Mouse (Mus musculus): ENCODE measurements around the gene Pck1. TPM values are rescaled to one million over a fixed set of nuclear protein-coding genes. Genes with fewer than 3 reads are reported as not detected.

Gene Pck1
- polyA plus RNA-seq, 1 experiment from 2014 or later, result not detected

GRCm38 (mm10) chr2:173177481-173177880 is 24.6 kb downstream of the Pck1 start:
- 88% methylated on average over 5 of the region's 5 CpGs for WGBS
- no peaks in the 10 kb centered on the region; the same call in 1 of the 2 replicates for H3K27me3 ChIP-seq (ENCODE audit: control insufficient read depth, insufficient read depth, low read length)
- H3K9me3 ChIP-seq (ENCODE audit: control insufficient read depth, low read length), result no peaks in the 10 kb centered on the region
- DNase-seq (ENCODE audit: low spot score) (no peak), ATAC-seq (ENCODE audit: low FRiP score) (no peak)
- peaks cover 22% of the 10 kb centered on the region for H3K4me1 ChIP-seq (replicated peaks; ENCODE audit: control insufficient read depth, insufficient read depth, low read length)
- no peak overlapping the region for H3K4me3 ChIP-seq (replicated peaks; ENCODE audit: low read length)
- no peak overlapping the region for H3K27ac ChIP-seq
- no peaks in the 10 kb centered on the region for H3K36me3 ChIP-seq (replicated peaks; ENCODE audit: control insufficient read depth, insufficient read depth)
- no peak overlapping the region for H3K4me2 ChIP-seq (replicated peaks)
- H3K9ac ChIP-seq, result no peak overlapping the region

- H3K4me1 ChIP-seq (replicated peaks; ENCODE audit: control insufficient read depth, insufficient read depth, low read length), result peaks cover 17% of the 10 kb centered on the region
- H3K36me3 ChIP-seq (replicated peaks; ENCODE audit: control insufficient read depth, insufficient read depth), result no peaks in the 10 kb centered on the region
- no peak overlapping the region for H3K9ac ChIP-seq
- H3K4me2 ChIP-seq (replicated peaks), result no peak overlapping the region
- 83% methylated on average over 8 of the region's 8 CpGs for WGBS
- no peak overlapping the region for H3K27ac ChIP-seq
- H3K27me3 ChIP-seq (ENCODE audit: control insufficient read depth, insufficient read depth, low read length), result no peaks in the 10 kb centered on the region; the same call in 1 of the 2 replicates
- DNase-seq (ENCODE audit: low spot score), result no peak
- ATAC-seq (ENCODE audit: low FRiP score), result no peak
- no peaks in the 10 kb centered on the region for H3K9me3 ChIP-seq (ENCODE audit: control insufficient read depth, low read length)
- H3K4me3 ChIP-seq (replicated peaks; ENCODE audit: low read length), result no peak overlapping the region
Measured at GRCm38 (mm10) chr2:173177951-173178350, 25.1 kb downstream of the Pck1 start.

GRCm38 (mm10) chr2:173179046-173179445 is 26.2 kb downstream of the Pck1 start:
- no peak overlapping the region for H3K4me3 ChIP-seq (replicated peaks; ENCODE audit: low read length)
- DNase-seq (ENCODE audit: low spot score), result no peak
- WGBS, result 87% methylated on average over 7 of the region's 7 CpGs
- H3K9me3 ChIP-seq (ENCODE audit: control insufficient read depth, low read length), result no peaks in the 10 kb centered on the region
- H3K9ac ChIP-seq, result no peak overlapping the region
- H3K4me1 ChIP-seq (replicated peaks; ENCODE audit: control insufficient read depth, insufficient read depth, low read length), result peaks cover 8% of the 10 kb centered on the region
- no peaks in the 10 kb centered on the region; the same call in 1 of the 2 replicates for H3K27me3 ChIP-seq (ENCODE audit: control insufficient read depth, insufficient read depth, low read length)
- no peak overlapping the region for H3K4me2 ChIP-seq (replicated peaks)
- no peak for ATAC-seq (ENCODE audit: low FRiP score)
- H3K27ac ChIP-seq, result no peak overlapping the region
- no peaks in the 10 kb centered on the region for H3K36me3 ChIP-seq (replicated peaks; ENCODE audit: control insufficient read depth, insufficient read depth)

GRCm38 (mm10) chr2:173180026-173180425 is 27.2 kb downstream of the Pck1 start:
- no peak overlapping the region for H3K27ac ChIP-seq
- ATAC-seq (ENCODE audit: low FRiP score) (no peak), DNase-seq (ENCODE audit: low spot score) (no peak)
- no peaks in the 10 kb centered on the region for H3K36me3 ChIP-seq (replicated peaks; ENCODE audit: control insufficient read depth, insufficient read depth)
- no peak overlapping the region for H3K4me2 ChIP-seq (replicated peaks)
- H3K4me3 ChIP-seq (replicated peaks; ENCODE audit: low read length), result no peak overlapping the region
- no peaks in the 10 kb centered on the region for H3K9me3 ChIP-seq (ENCODE audit: control insufficient read depth, low read length)
- WGBS, result 87% methylated on average over 4 of the region's 4 CpGs
- H3K4me1 ChIP-seq (replicated peaks; ENCODE audit: control insufficient read depth, insufficient read depth, low read length), result no peaks in the 10 kb centered on the region
- H3K9ac ChIP-seq, result no peak overlapping the region
- H3K27me3 ChIP-seq (ENCODE audit: control insufficient read depth, insufficient read depth, low read length), result no peaks in the 10 kb centered on the region; the same call in 1 of the 2 replicates

GRCm38 (mm10) chr2:173180721-173181388 is 28.0 kb downstream of the Pck1 start:
- Histone ChIP-seq H3K27me3 (ENCODE audit: control insufficient read depth, insufficient read depth, low read length) (no peaks in the 10 kb centered on the region; the same call in 1 of the 2 replicates), H3K4me3 (replicated peaks; ENCODE audit: low read length) (no peak overlapping the region), H3K9me3 (ENCODE audit: control insufficient read depth, low read length) (no peaks in the 10 kb centered on the region), H3K27ac (no peak overlapping the region), H3K4me2 (replicated peaks) (no peak overlapping the region), H3K36me3 (replicated peaks; ENCODE audit: control insufficient read depth, insufficient read depth) (no peaks in the 10 kb centered on the region), H3K9ac (no peak overlapping the region), H3K4me1 (replicated peaks; ENCODE audit: control insufficient read depth, insufficient read depth, low read length) (no peaks in the 10 kb centered on the region)
- 85% methylated on average over 11 of the region's 11 CpGs for WGBS
- no peak for DNase-seq (ENCODE audit: low spot score)
- ATAC-seq (ENCODE audit: low FRiP score), result no peak

GRCm38 (mm10) chr2:173181486-173181885 is 28.6 kb downstream of the Pck1 start:
- no peak for ATAC-seq (ENCODE audit: low FRiP score)
- H3K36me3 ChIP-seq (replicated peaks; ENCODE audit: control insufficient read depth, insufficient read depth), result no peaks in the 10 kb centered on the region
- no peak overlapping the region for H3K9ac ChIP-seq
- DNase-seq (ENCODE audit: low spot score), result no peak
- no peaks in the 10 kb centered on the region; the same call in 1 of the 2 replicates for H3K27me3 ChIP-seq (ENCODE audit: control insufficient read depth, insufficient read depth, low read length)
- H3K9me3 ChIP-seq (ENCODE audit: control insufficient read depth, low read length), result no peaks in the 10 kb centered on the region
- no peak overlapping the region for H3K4me3 ChIP-seq (replicated peaks; ENCODE audit: low read length)
- no peak overlapping the region for H3K4me2 ChIP-seq (replicated peaks)
- H3K27ac ChIP-seq, result no peak overlapping the region
- H3K4me1 ChIP-seq (replicated peaks; ENCODE audit: control insufficient read depth, insufficient read depth, low read length), result no peaks in the 10 kb centered on the region
- 76% methylated on average over 4 of the region's 5 CpGs for WGBS

GRCm38 (mm10) chr2:173181901-173182300 is 29.1 kb downstream of the Pck1 start:
- H3K4me1 ChIP-seq (replicated peaks; ENCODE audit: control insufficient read depth, insufficient read depth, low read length), result no peaks in the 10 kb centered on the region
- DNase-seq (ENCODE audit: low spot score) (no peak), ATAC-seq (ENCODE audit: low FRiP score) (no peak)
- WGBS, result 90% methylated on average over 7 of the region's 7 CpGs
- H3K27ac ChIP-seq, result no peak overlapping the region
- H3K27me3 ChIP-seq (ENCODE audit: control insufficient read depth, insufficient read depth, low read length), result no peaks in the 10 kb centered on the region; the same call in 1 of the 2 replicates
- H3K4me2 ChIP-seq (replicated peaks), result no peak overlapping the region
- H3K36me3 ChIP-seq (replicated peaks; ENCODE audit: control insufficient read depth, insufficient read depth), result no peaks in the 10 kb centered on the region
- no peak overlapping the region for H3K4me3 ChIP-seq (replicated peaks; ENCODE audit: low read length)
- H3K9me3 ChIP-seq (ENCODE audit: control insufficient read depth, low read length), result no peaks in the 10 kb centered on the region
- H3K9ac ChIP-seq, result no peak overlapping the region

- 77% methylated on average over 7 of the region's 7 CpGs for WGBS
- H3K27ac ChIP-seq, result no peak overlapping the region
- no peaks in the 10 kb centered on the region for H3K4me1 ChIP-seq (replicated peaks; ENCODE audit: control insufficient read depth, insufficient read depth, low read length)
- DNase-seq (ENCODE audit: low spot score) (no peak), ATAC-seq (ENCODE audit: low FRiP score) (no peak)
- no peak overlapping the region for H3K4me2 ChIP-seq (replicated peaks)
- H3K9ac ChIP-seq, result no peak overlapping the region
- no peaks in the 10 kb centered on the region for H3K9me3 ChIP-seq (ENCODE audit: control insufficient read depth, low read length)
- no peaks in the 10 kb centered on the region; the same call in 1 of the 2 replicates for H3K27me3 ChIP-seq (ENCODE audit: control insufficient read depth, insufficient read depth, low read length)
- no peaks in the 10 kb centered on the region for H3K36me3 ChIP-seq (replicated peaks; ENCODE audit: control insufficient read depth, insufficient read depth)
- H3K4me3 ChIP-seq (replicated peaks; ENCODE audit: low read length), result no peak overlapping the region
Measured at GRCm38 (mm10) chr2:173182796-173183195, 29.9 kb downstream of the Pck1 start.

- H3K4me2 ChIP-seq (replicated peaks), result no peak overlapping the region
- 90% methylated on average over 10 of the region's 10 CpGs for whole genome bisulfite sequencing
- no peak overlapping the region for H3K4me3 ChIP-seq (replicated peaks; ENCODE audit: low read length)
- H3K27ac ChIP-seq, result no peak overlapping the region
- H3K9me3 ChIP-seq (ENCODE audit: control insufficient read depth, low read length), result no peaks in the 10 kb centered on the region
- ATAC-seq (ENCODE audit: low FRiP score) (no peak), DNase-seq (ENCODE audit: low spot score) (no peak)
- no peaks in the 10 kb centered on the region for H3K36me3 ChIP-seq (replicated peaks; ENCODE audit: control insufficient read depth, insufficient read depth)
- no peaks in the 10 kb centered on the region for H3K4me1 ChIP-seq (replicated peaks; ENCODE audit: control insufficient read depth, insufficient read depth, low read length)
- no peaks in the 10 kb centered on the region; the same call in 1 of the 2 replicates for H3K27me3 ChIP-seq (ENCODE audit: control insufficient read depth, insufficient read depth, low read length)
- H3K9ac ChIP-seq, result no peak overlapping the region
Measured at GRCm38 (mm10) chr2:173183311-173183710, 30.5 kb downstream of the Pck1 start.

Data from hindbrain, embryonic 14.5 days (tissue).